Mouse (Mus musculus) embryonic facial prominence, embryonic 14.5 days (tissue): Measurements from ENCODE around the gene Pip4k2c. TPM values are rescaled to one million over a fixed set of nuclear protein-coding genes. Genes with fewer than 3 reads are reported as not detected.

Experiments
- ATAC-seq: fragments of 200-750 bp; cut with Nextera tagmentation; 2 replicates; pipeline ENCODE4 v1.8.0; 2017; ENCODE audit warnings: low read depth, moderate number of reproducible peaks, moderate TSS enrichment
- DNase-seq: peaks from one replicate; pipeline ENCODE4 v3.0.0-alpha.2; 2015; ENCODE audit warnings: low spot score
- H3K27ac ChIP-seq: fragments of 300-500 bp; sonication (generic); replicated peaks from 2 replicates; pipeline ENCODE4 v1.5.1; 2014; ENCODE audit warnings: low read depth, mild to moderate bottlenecking, low read length, moderate library complexity
- H3K27me3 ChIP-seq: fragments of 300-500 bp; sonication (generic); replicated peaks from 2 replicates; pipeline ENCODE4 v1.6.1; 2014; ENCODE audit warnings: low read length; ENCODE audit not compliant: control insufficient read depth, insufficient read depth
- H3K36me3 ChIP-seq: fragments of 300-500 bp; sonication (generic); 2 replicates; pipeline ENCODE4 v1.6.1; 2014; ENCODE audit warnings: low read length, mixed read lengths; ENCODE audit not compliant: control insufficient read depth, insufficient read depth
- H3K4me1 ChIP-seq: fragments of 300-500 bp; sonication (generic); 2 replicates; pipeline ENCODE4 v1.6.1; 2014; ENCODE audit warnings: antibody characterized with exemption, low read length; ENCODE audit not compliant: control insufficient read depth, insufficient read depth
- H3K4me2 ChIP-seq: fragments of 300-500 bp; sonication (generic); 2 replicates; pipeline ENCODE4 v1.6.1; 2014; ENCODE audit warnings: low read depth, mild to moderate bottlenecking, low read length, moderate library complexity, mixed read lengths
- H3K4me3 ChIP-seq: fragments of 300-500 bp; sonication (generic); 2 replicates; pipeline ENCODE4 v1.5.1; 2014; ENCODE audit warnings: low read depth, mild to moderate bottlenecking, low read length
- H3K9ac ChIP-seq: fragments of 300-500 bp; sonication (generic); 2 replicates; pipeline ENCODE4 v1.6.1; 2014; ENCODE audit warnings: low read depth, mild to moderate bottlenecking, low read length, moderate library complexity, mixed read lengths
- H3K9me3 ChIP-seq: fragments of 300-500 bp; sonication (generic); 2 replicates; pipeline ENCODE4 v1.6.1; 2016; ENCODE audit warnings: low read length; ENCODE audit not compliant: control insufficient read depth
- WGBS: fragments of 180-500 bp; shearing (Covaris S2); extraction: QIAGEN DNeasy Blood & Tissue Kit; methylation state at CpG from one replicate; pipeline ENCODE4 v1.1.7; 2014; 5-methylcytosine and 5-hydroxymethylcytosine counted together
- polyA plus RNA-seq: library from polyadenylated mRNA; unstranded; fragments of >200 nt; fragmentation: Nextera tagmentation; extraction: Ambion mirVana; gene quantifications from 2 replicates; pipeline ENCODE4 v1.2.1, GENCODE M21; 2014

Gene Pip4k2c
- polyA plus RNA-seq, 1 experiment from 2014 or later, result 19.3 TPM

DNA sequence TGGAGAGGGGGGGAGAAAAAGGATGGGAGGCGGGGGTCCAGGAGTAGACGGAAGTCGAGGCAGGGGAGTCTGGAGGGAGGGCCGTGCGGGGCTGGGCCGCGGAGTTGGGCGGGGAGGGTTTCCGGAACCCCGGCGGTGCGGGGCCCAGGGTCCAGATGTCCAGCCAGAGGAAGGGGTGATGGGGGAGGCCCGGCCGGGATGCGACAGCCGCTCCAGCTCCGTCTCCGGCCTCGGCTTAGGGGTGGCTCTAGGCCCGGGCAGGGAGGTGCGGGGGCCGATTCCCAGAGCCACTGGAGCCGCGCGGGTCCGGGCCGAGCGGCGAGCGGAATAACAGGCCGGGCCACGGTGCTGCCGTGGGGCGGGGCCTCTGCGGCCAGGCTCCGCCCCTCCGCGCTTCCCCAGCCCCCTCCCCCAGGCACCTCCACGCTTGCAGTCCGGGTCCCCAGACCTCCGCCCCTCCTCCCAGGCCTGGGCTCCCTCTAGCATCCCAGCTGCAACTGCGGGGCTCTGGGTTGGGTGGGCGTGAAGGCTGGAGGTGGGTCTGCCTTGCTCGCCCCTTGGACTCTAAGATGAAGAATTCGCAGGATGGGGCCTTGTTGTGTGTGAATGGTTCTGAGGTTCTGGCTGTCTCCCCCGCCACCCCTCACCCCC is 22.8 kb downstream of the Pip4k2c start:
- H3K4me1 ChIP-seq, result peaks cover 20% of the 10 kb centered on the region
- 0% methylated on average over 5 of the region's 46 CpGs for WGBS

DNA sequence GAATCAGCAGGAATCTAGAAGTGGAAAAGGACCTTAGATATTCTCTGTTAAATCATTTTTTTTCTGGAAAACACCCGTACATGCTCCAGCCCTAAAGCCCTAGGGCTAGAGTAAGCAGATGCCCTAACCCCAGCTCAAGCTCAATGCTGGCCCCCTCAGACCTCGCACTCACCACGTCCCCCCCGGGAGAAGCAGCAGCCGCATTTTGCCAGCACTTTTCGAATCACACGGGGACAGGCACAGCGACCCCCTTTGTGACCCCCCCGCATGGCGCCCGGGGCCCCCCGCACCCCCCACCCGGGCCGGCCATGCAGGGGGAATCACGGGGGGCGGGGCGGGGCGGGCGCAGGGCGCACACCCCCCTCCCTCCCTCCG is 23.3 kb downstream of the Pip4k2c start:
- H3K9me3 ChIP-seq, result no peaks in the 10 kb centered on the region
- 2% methylated on average over 8 of the region's 21 CpGs for WGBS
- H3K4me3 ChIP-seq, result peak overlapping the region; percentile 74
- peaks cover 56% of the 10 kb centered on the region for H3K36me3 ChIP-seq
- H3K27ac ChIP-seq, result peak overlapping the region; percentile 96
- H3K4me1 ChIP-seq, result peaks cover 20% of the 10 kb centered on the region
- peak overlapping the region; percentile 97 for H3K4me2 ChIP-seq
- DNase-seq, result no peak
- no peaks in the 10 kb centered on the region for H3K27me3 ChIP-seq
- peak overlapping the region; percentile 88 for H3K9ac ChIP-seq
- ATAC-seq, result no peak

More for the DNA sequence above, 22.8 kb downstream of the Pip4k2c start:
- Histone ChIP-seq H3K9ac (peak overlapping the region; percentile 88), H3K9me3 (no peaks in the 10 kb centered on the region), H3K4me2 (peak overlapping the region; percentile 97), H3K27ac (peak overlapping the region; percentile 96), H3K4me3 (peak overlapping the region; percentile 74), H3K36me3 (peaks cover 56% of the 10 kb centered on the region), H3K27me3 (no peaks in the 10 kb centered on the region)
- ATAC-seq (peak; percentile 86), DNase-seq (peak; percentile 91)

GRCm38 (mm10) chr10:127187371-127188078 is 23.9 kb downstream of the Pip4k2c start:
- Histone ChIP-seq H3K27ac (peak overlapping the region; percentile 96; the same call in 1 of the 2 replicates), H3K4me2 (peak overlapping the region; percentile 97), H3K36me3 (peaks cover 56% of the 10 kb centered on the region), H3K9me3 (no peaks in the 10 kb centered on the region), H3K9ac (peak overlapping the region; percentile 88), H3K4me1 (peaks cover 20% of the 10 kb centered on the region), H3K4me3 (peak overlapping the region; percentile 74), H3K27me3 (no peaks in the 10 kb centered on the region)
- ATAC-seq, result no peak
- 43% methylated on average over 9 of the region's 10 CpGs for WGBS
- no peak for DNase-seq

GRCm38 (mm10) chr10:127186451-127186850 is 24.9 kb downstream of the Pip4k2c start:
- 88% methylated on average over 1 of the region's 1 CpGs for WGBS
- H3K36me3 ChIP-seq, result peaks cover 52% of the 10 kb centered on the region
- H3K9ac ChIP-seq, result no peak overlapping the region
- H3K27me3 ChIP-seq, result peaks cover 5% of the 10 kb centered on the region; the same call in 1 of the 2 replicates
- no peaks in the 10 kb centered on the region for H3K9me3 ChIP-seq
- no peak overlapping the region for H3K4me2 ChIP-seq
- ATAC-seq, result no peak
- peaks cover 16% of the 10 kb centered on the region for H3K4me1 ChIP-seq
- no peak overlapping the region for H3K27ac ChIP-seq
- no peak overlapping the region for H3K4me3 ChIP-seq
- no peak for DNase-seq

- Histone ChIP-seq H3K4me2 (no peak overlapping the region), H3K4me1 (peaks cover 6% of the 10 kb centered on the region), H3K4me3 (no peak overlapping the region), H3K9ac (no peak overlapping the region), H3K36me3 (peaks cover 46% of the 10 kb centered on the region), H3K27ac (no peak overlapping the region), H3K9me3 (no peaks in the 10 kb centered on the region), H3K27me3 (peaks cover 13% of the 10 kb centered on the region)
- ATAC-seq, result no peak
- WGBS, result 81% methylated on average over 15 of the region's 15 CpGs
- no peak for DNase-seq
Observed at GRCm38 (mm10) chr10:127185506-127185905, 25.9 kb downstream of the Pip4k2c start.

DNA sequence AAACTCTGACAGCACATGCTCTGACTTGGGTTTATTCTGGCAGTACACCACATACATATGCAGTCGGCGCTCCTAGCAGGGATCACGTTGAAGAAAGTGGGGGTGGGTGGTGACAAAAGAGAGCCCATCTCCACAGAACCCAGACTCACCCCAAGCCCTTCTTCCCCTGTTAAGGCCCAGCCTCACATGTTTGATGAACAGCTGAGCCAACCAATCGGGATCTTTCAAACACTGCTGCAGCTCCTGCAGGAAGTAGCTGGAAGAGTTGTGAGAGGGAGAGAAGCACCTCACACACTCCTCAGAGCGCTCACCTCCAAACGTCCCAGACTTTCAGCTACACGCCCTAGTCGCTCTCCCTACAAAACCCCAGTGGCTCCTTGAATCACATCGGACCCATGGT is 26.3 kb downstream of the Pip4k2c start:
- Histone ChIP-seq H3K27me3 (peaks cover 16% of the 10 kb centered on the region), H3K9ac (no peak overlapping the region), H3K36me3 (peaks cover 46% of the 10 kb centered on the region), H3K4me2 (no peak overlapping the region), H3K4me1 (peaks cover 4% of the 10 kb centered on the region; the same call in 1 of the 2 replicates), H3K4me3 (no peak overlapping the region), H3K9me3 (no peaks in the 10 kb centered on the region), H3K27ac (no peak overlapping the region)
- WGBS, result 67% methylated on average over 9 of the region's 9 CpGs
- ATAC-seq (no peak), DNase-seq (peak; percentile 31)

GRCm38 (mm10) chr10:127183759-127184158 is 27.6 kb downstream of the Pip4k2c start:
- Histone ChIP-seq H3K4me2 (peak overlapping the region; percentile 29), H3K27ac (no peak overlapping the region), H3K9me3 (no peaks in the 10 kb centered on the region), H3K9ac (0 out of 2 replicates have a peak overlapping the region, but pooled peaks have one; percentile 5), H3K27me3 (peaks cover 30% of the 10 kb centered on the region), H3K4me1 (peaks cover 4% of the 10 kb centered on the region; the same call in 1 of the 2 replicates), H3K36me3 (peaks cover 46% of the 10 kb centered on the region), H3K4me3 (no peak overlapping the region)
- DNase-seq, result peak; percentile 23
- ATAC-seq, result no peak
- WGBS, result 16% methylated on average over 17 of the region's 20 CpGs

- H3K27me3 ChIP-seq, result peaks cover 40% of the 10 kb centered on the region
- H3K27ac ChIP-seq, result no peak overlapping the region
- H3K9me3 ChIP-seq, result no peaks in the 10 kb centered on the region
- H3K36me3 ChIP-seq, result peaks cover 46% of the 10 kb centered on the region
- no peak for ATAC-seq
- no peak overlapping the region for H3K4me2 ChIP-seq
- WGBS, result 81% methylated on average over 4 of the region's 4 CpGs
- DNase-seq, result no peak
- H3K4me1 ChIP-seq, result peaks cover 9% of the 10 kb centered on the region
- no peak overlapping the region for H3K9ac ChIP-seq
- H3K4me3 ChIP-seq, result no peak overlapping the region
Observed at GRCm38 (mm10) chr10:127182624-127183023, 28.8 kb downstream of the Pip4k2c start.
